Mouse (Mus musculus): ENCODE results near the gene Dzip3. TPM values are rescaled to one million over a fixed set of nuclear protein-coding genes. Genes with fewer than 3 reads are reported as not detected.

Dzip3 gene
- total RNA-seq (2023) = 10 to 100 TPM; 12.3 to 18.4 TPM

DNA sequence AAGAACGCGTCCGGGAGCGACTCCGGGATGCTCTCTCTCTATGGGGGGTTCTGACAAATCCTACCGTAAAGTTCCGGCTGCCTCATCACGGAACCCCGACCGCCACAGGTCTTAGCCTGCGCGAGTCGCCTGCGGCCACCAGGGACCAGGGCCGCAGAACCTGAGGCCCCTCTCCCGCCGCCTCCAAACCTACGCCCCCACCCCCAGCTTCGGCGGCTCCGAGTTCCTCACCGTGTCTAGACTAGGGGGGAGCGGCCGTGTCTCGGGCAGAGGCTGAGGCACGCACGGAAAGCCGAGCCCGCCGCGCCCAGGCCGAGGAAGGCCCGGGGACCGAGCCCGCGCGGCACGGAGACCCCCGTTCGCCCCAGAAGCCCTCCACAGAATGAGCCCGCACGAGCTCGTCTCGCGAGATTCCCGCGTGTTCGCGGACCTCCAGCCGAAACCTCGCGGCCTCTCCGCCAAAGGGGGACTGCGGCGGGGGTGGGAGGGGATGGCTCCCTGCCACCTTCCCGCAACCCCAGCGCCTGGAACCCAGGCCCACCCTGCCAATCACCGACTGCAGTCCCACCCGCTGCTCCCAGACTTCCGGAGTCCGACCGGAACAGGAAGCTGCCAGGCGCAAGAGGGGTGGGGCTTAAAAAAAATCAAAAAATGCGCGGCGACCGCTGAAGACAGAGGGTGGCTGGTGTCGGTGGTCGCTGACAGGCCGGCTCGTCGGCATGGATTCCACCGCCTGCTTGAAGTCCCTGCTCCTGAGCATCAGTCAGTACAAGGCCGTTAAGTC lies at the start of gene Dzip3, which contains the start of gene Cip2a:
Gene Dzip3, minus strand, starts transcription at position 607 of the 784 bp plus-strand sequence.
Gene Cip2a, plus strand, starts transcription at position 627 of the 784 bp plus-strand sequence.

Other genes starting within 250 kb of the Dzip3 start
- 1 to 10 TPM in 1 of 2 experiments, under 1 TPM in 1; 0.36 to 1.9 TPM for gene Trat1, start 222.1 kb downstream of the Dzip3 start, total RNA-seq (2023)
- gene Retnlb, start 177.3 kb downstream of the Dzip3 start, total RNA-seq (2023) = not detected
- not detected for gene Retnla, start 151.6 kb downstream of the Dzip3 start, total RNA-seq (2023)
- gene Retnlg, start 121.5 kb downstream of the Dzip3 start, total RNA-seq (2023) = 1 to 10 TPM; 1.8 to 5.1 TPM
- 1 to 10 TPM; 6.9 to 7.5 TPM for gene Cip2a, start within 50 bp of the Dzip3 start, total RNA-seq (2023)
- gene Myh15, start 63.3 kb upstream of the Dzip3 start, total RNA-seq (2023) = not detected